ENCODE assay signal across 10 mouse cellular contexts in genomic region chr12:102596410-102596809, GRCm38 (mm10). TPM values are rescaled to one million over a fixed set of nuclear protein-coding genes. Genes with fewer than 3 reads are reported as not detected.
DNase-seq lines count a peak whose midpoint lies in the region; ATAC-seq and TF ChIP-seq lines count a peak whose summit lies in the region.
"Had no signal": no experiment of that assay in that cellular context is flagged by ENCODE, and none has a peak within 500 bp of the region (broad histone marks: within the 10 kb centered on the region; RNA-seq: fewer than 3 reads in every experiment).

No protein-coding gene starts in this region.

- TF ChIP-seq CTCF in kidney, adult 2 months (conservative IDR thresholded peaks at IDR 0.05; ENCODE audit: insufficient read depth, insufficient read length, low read depth, low read length): peak; percentile 64

- no peak overlapping the region for H3K27ac ChIP-seq in kidney, adult 2 months (ENCODE audit: insufficient read depth, low read depth, low read length)
- H3K27ac ChIP-seq: hindbrain, embryonic 14.5 days had no signal

- intact Hi-C loops in left cerebral cortex, postnatal 36 days (cut with DNase I): no loop called here

- TF ChIP-seq POLR2A in kidney, adult 2 months (IDR thresholded peaks at IDR 0.05; ENCODE audit: low read depth, low read length): no peak

- H3K27me3 ChIP-seq in kidney, adult 2 months (replicated peaks; ENCODE audit: control insufficient read depth, insufficient read depth, low read length): no peaks in the 10 kb centered on the region

- DNase-seq in kidney, adult 2 months: peak; percentile 31
- no peak for DNase-seq in kidney, postnatal 14 days
- DNase-seq in thymus, postnatal 0 days (ENCODE audit: low spot score): peak; percentile 25
- DNase-seq in thymus, postnatal 36 days: no peak
- peak; percentile 54 for DNase-seq in thymus, postnatal 4 days
- DNase-seq in left cerebral cortex, postnatal 36 days (ENCODE audit: low spot score in 2 of 2): no peak
- DNase-seq in adrenal gland, adult 18-20 months (ENCODE audit: low spot score in 2 of 2): no peak
- DNase-seq: midbrain, embryonic 14.5 days had no signal

- WGBS in kidney, adult 2 months: 64% methylated on average over 7 of the region's 7 CpGs

- ATAC-seq in common myeloid progenitor, adult 5-6 weeks (replicated peaks; ENCODE audit: low read depth, poor library complexity, severe bottlenecking): peak; percentile 57; the same call in 1 of the 2 replicates

- no peaks in the 10 kb centered on the region for H3K36me3 ChIP-seq in kidney, adult 2 months (ENCODE audit: control insufficient read depth, insufficient read depth, low read length)

- no peak overlapping the region for H3K4me3 ChIP-seq in kidney, adult 2 months (ENCODE audit: insufficient read depth, low read depth, low read length)

- H3K4me1 ChIP-seq in kidney, adult 2 months (ENCODE audit: control insufficient read depth, insufficient read depth, low read length): no peaks in the 10 kb centered on the region

RNA-seq across cellular contexts. Expression of gene Chga, which starts 41.6 kb away (rescaled TPM):
- 0.31 and 1.2 TPM in 2 replicates for polyA plus RNA-seq in kidney, adult 2 months (2012; rRNA removed)
- 13.2 and 25.2 TPM in 2 replicates for polyA plus RNA-seq in thymus, postnatal 0 days (2015; fragmentation: Nextera tagmentation; extraction: Ambion mirVana)
- not detected in 2 replicates for total RNA-seq in common myeloid progenitor, adult 5-6 weeks (2017)
- 100 to 1,000 TPM; 168 to 185 TPM for total RNA-seq in left cerebral cortex, postnatal 36 days (2021)
- 1,000 to 10,000 TPM; 1,717 to 1,814 TPM for total RNA-seq in adrenal gland, adult 18-20 months (2021)

Comparison
In these comparisons a context has a peak if more than half of its experiments do, and no peak if none do; other contexts are left out.
1. DNase-seq: peak in kidney, adult 2 months (single experiment), thymus, postnatal 0 days (single experiment) and thymus, postnatal 4 days (single experiment); none in kidney, postnatal 14 days (single experiment), thymus, postnatal 36 days (0 of 2), left cerebral cortex, postnatal 36 days (0 of 2) and adrenal gland, adult 18-20 months (0 of 2).
2. RNA of gene Chga, which starts 41.6 kb away (total RNA-seq): 1,717 to 1,814 TPM in adrenal gland, adult 18-20 months and 168 to 185 TPM in left cerebral cortex, postnatal 36 days; not detected in common myeloid progenitor, adult 5-6 weeks; every median in the first group is over 100 times any median in the second.